Mouse (Mus musculus) effector memory CD4-positive, alpha-beta T cell, adult 7 months (primary cell): ENCODE results near the gene Chml. TPM values are rescaled to one million over a fixed set of nuclear protein-coding genes. Genes with fewer than 3 reads are reported as not detected.

Experiments
- polyA plus RNA-seq: library from polyadenylated mRNA; unstranded; fragments of 100-300 nt; shearing (Covaris generic); gene quantifications from one replicate; pipeline ENCODE4 v1.2.1, GENCODE M21; 2017

Gene Chml
- 0.79 TPM for polyA plus RNA-seq

GRCm38 (mm10) chr1:175692246-175692996, at the start of gene Chml, which contains the start of gene Opn3:
TSS of gene Chml (minus strand) at chr1:175692901.
TSS of gene Opn3 (minus strand) at chr1:175692776.

GRCm38 (mm10) chr1:175698293-175698692, 5.6 kb upstream of the Chml start, which contains the start of gene Wdr64:
TSS of gene Wdr64 (plus strand) at chr1:175698593.

Other genes starting within 250 kb of the Chml start
- gene Rgs7, start 200.4 kb downstream of the Chml start, polyA plus RNA-seq: 0.10 TPM
- not detected for gene Kmo, start 72.5 kb downstream of the Chml start, polyA plus RNA-seq
- gene Fh1, start 67.3 kb downstream of the Chml start, polyA plus RNA-seq: 28.4 TPM
- not detected for gene Opn3, start 125 bp downstream of the Chml start, polyA plus RNA-seq
- not detected for gene Wdr64, start 5.7 kb upstream of the Chml start, polyA plus RNA-seq
- gene Exo1, start 187.7 kb upstream of the Chml start, polyA plus RNA-seq: 2.1 TPM
- gene Gm38100, start 227.4 kb upstream of the Chml start, polyA plus RNA-seq: 0.46 TPM